Mouse (Mus musculus) small intestine, adult 2 months (tissue): ENCODE results near the gene Enpp7. TPM values are rescaled to one million over a fixed set of nuclear protein-coding genes. Genes with fewer than 3 reads are reported as not detected.

Source experiments
- H3K27ac ChIP-seq: fragments of 200-500 bp; 2 replicates; pipeline ENCODE4 v1.5.1; 2012; ENCODE audit warnings: low read depth, low read length, control low read depth, inconsistent platforms; ENCODE audit not compliant: insufficient read depth
- H3K27me3 ChIP-seq: fragments of 200-500 bp; 2 replicates; pipeline ENCODE4 v1.6.1; 2012; ENCODE audit warnings: mild to moderate bottlenecking, moderate library complexity, low read length, inconsistent platforms; ENCODE audit not compliant: control insufficient read depth, insufficient read depth
- H3K36me3 ChIP-seq: fragments of 200-500 bp; 2 replicates; pipeline ENCODE4 v1.6.1; 2012; ENCODE audit warnings: mild to moderate bottlenecking, low read length, control low read depth, inconsistent platforms; ENCODE audit not compliant: control insufficient read depth, insufficient read depth
- H3K4me1 ChIP-seq: fragments of 200-500 bp; 2 replicates; pipeline ENCODE4 v1.6.1; 2012; ENCODE audit warnings: low read length, inconsistent platforms, mixed read lengths; ENCODE audit not compliant: control insufficient read depth, insufficient read depth, insufficient read length
- H3K4me3 ChIP-seq: fragments of 200-500 bp; 2 replicates; pipeline ENCODE4 v1.5.1; 2012; ENCODE audit warnings: low read depth, mild to moderate bottlenecking, control low read depth, inconsistent platforms, low read length, moderate library complexity
- CTCF ChIP-seq: fragments of 200-500 bp; IDR thresholded peaks from 2 replicates; pipeline ENCODE4 v1.5.1; 2012; ENCODE audit warnings: low read depth, mild to moderate bottlenecking, control low read depth, inconsistent platforms, low read length, moderate library complexity, mixed read lengths; ENCODE audit not compliant: insufficient replicate concordance, insufficient read length; ENCODE audit errors: extremely low read depth
- POLR2A ChIP-seq: fragments of 200-500 bp; IDR thresholded peaks from 2 replicates; pipeline ENCODE4 v1.6.1; 2012; ENCODE audit warnings: low read depth, mild to moderate bottlenecking, control low read depth, inconsistent platforms, low read length, moderate library complexity
- WGBS: fragments of 180-500 bp; shearing (Covaris S2); methylation state at CpG from one replicate; pipeline ENCODE4 v1.1.7; 2018; 5-methylcytosine and 5-hydroxymethylcytosine counted together
- polyA plus RNA-seq: library from polyadenylated mRNA; depleted of rRNA; stranded (reverse); fragments of >200 nt; gene quantifications from 2 replicates; pipeline ENCODE4 v1.2.3, GENCODE M21; 2012

The Enpp7 gene
- polyA plus RNA-seq, 1 experiment, result 2,214 TPM

- Histone ChIP-seq H3K27ac (0 out of 2 replicates have a peak overlapping the region, but pooled peaks have one; percentile 23), H3K4me3 (no peak overlapping the region), H3K4me1 (peaks cover 19% of the 10 kb centered on the region), H3K27me3 (peaks cover 10% of the 10 kb centered on the region), H3K36me3 (peaks cover 14% of the 10 kb centered on the region)
- peak; percentile 29; the same call in 1 of the 2 replicates for TF ChIP-seq POLR2A
- TF ChIP-seq CTCF, result no peak
- 47% methylated on average over 4 of the region's 4 CpGs for WGBS
These were observed 7.5 kb downstream of the Enpp7 start for GRCm38 (mm10) chr11:118995448-118995847.

GRCm38 (mm10) chr11:118997182-118997581 is 9.2 kb downstream of the Enpp7 start:
- H3K27ac ChIP-seq, result peak overlapping the region; percentile 30; the same call in 1 of the 2 replicates
- WGBS, result 17% methylated on average over 3 of the region's 3 CpGs
- H3K27me3 ChIP-seq, result peaks cover 10% of the 10 kb centered on the region
- no peak for TF ChIP-seq POLR2A
- no peak for TF ChIP-seq CTCF
- peaks cover 19% of the 10 kb centered on the region for H3K4me1 ChIP-seq
- peaks cover 6% of the 10 kb centered on the region for H3K36me3 ChIP-seq
- no peak overlapping the region for H3K4me3 ChIP-seq

- WGBS, result 19% methylated on average over 30 of the region's 30 CpGs
- no peaks in the 10 kb centered on the region for H3K36me3 ChIP-seq
- no peak overlapping the region for H3K4me3 ChIP-seq
These were observed 10.7 kb downstream of the Enpp7 start for GRCm38 (mm10) chr11:118998540-118999265.

GRCm38 (mm10) chr11:118999361-118999804 is 11.4 kb downstream of the Enpp7 start:
- Histone ChIP-seq H3K4me3 (no peak overlapping the region), H3K4me1 (peaks cover 12% of the 10 kb centered on the region), H3K36me3 (no peaks in the 10 kb centered on the region), H3K27ac (no peak overlapping the region), H3K27me3 (peaks cover 10% of the 10 kb centered on the region)
- 13% methylated on average over 26 of the region's 26 CpGs for WGBS
- TF ChIP-seq CTCF (no peak), POLR2A (no peak)

More at GRCm38 (mm10) chr11:118998540-118999265, 10.7 kb downstream of the Enpp7 start:
- H3K27ac ChIP-seq, result no peak overlapping the region
- peaks cover 13% of the 10 kb centered on the region for H3K4me1 ChIP-seq
- peaks cover 10% of the 10 kb centered on the region for H3K27me3 ChIP-seq
- TF ChIP-seq CTCF (peak; percentile 89), POLR2A (0 out of 2 replicates have a peak, but pooled peaks have one; percentile 19)

GRCm38 (mm10) chr11:119000877-119001276 is 12.9 kb downstream of the Enpp7 start:
- Histone ChIP-seq H3K4me1 (peaks cover 12% of the 10 kb centered on the region), H3K27ac (no peak overlapping the region), H3K4me3 (no peak overlapping the region), H3K27me3 (peaks cover 10% of the 10 kb centered on the region), H3K36me3 (no peaks in the 10 kb centered on the region)
- TF ChIP-seq POLR2A, result no peak
- no peak for TF ChIP-seq CTCF
- 64% methylated on average over 2 of the region's 2 CpGs for WGBS

GRCm38 (mm10) chr11:119001493-119002128 is 13.6 kb downstream of the Enpp7 start:
- TF ChIP-seq POLR2A, result no peak
- no peak for TF ChIP-seq CTCF
- Histone ChIP-seq H3K4me1 (peaks cover 12% of the 10 kb centered on the region), H3K27me3 (peaks cover 10% of the 10 kb centered on the region), H3K4me3 (no peak overlapping the region), H3K27ac (no peak overlapping the region), H3K36me3 (no peaks in the 10 kb centered on the region)
- WGBS, result 36% methylated on average over 4 of the region's 4 CpGs
